Mouse (Mus musculus): ENCODE data around the gene Idh3a. TPM values are rescaled to one million over a fixed set of nuclear protein-coding genes. Genes with fewer than 3 reads are reported as not detected.
A peak's percentile ranks its signal among the peaks of the same experiment; 100 is the strongest.
"Not testable (repeated sequence)": the region's sequence is repeated elsewhere in the genome, so short reads cannot be mapped to it uniquely, and the experiment has no call there.

The Idh3a gene
- polyA plus RNA-seq, 1 experiment from 2014 or later: 376 TPM

DNA sequence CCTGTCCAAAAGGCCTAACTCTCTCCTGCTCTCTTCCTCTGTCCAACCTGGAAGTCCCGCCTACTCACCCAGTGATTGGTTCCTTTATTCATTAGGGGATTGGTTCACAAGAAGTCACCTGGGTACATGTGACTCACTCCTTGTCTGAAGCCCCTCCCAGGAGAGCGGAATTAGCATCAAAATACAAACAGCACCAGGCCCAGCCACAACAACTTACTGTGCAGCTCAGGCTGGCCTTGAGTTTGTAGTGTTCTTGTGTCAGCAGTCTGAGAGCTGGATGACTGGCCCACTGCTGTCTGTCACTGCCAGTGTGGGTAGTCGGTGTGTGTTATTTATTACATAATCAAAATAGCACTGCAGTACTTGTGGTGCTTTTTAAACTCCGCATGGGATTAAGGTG, 7.5 kb downstream of the Idh3a start:
- not testable (repeated sequence) for H3K4me2 ChIP-seq; ATAC-seq (ENCODE audit: extremely low read depth, insufficient number of reproducible peaks, low FRiP score, low TSS enrichment); H3K4me3 ChIP-seq; H3K27me3 ChIP-seq (replicated peaks); H3K9ac ChIP-seq; H3K9me3 ChIP-seq; H3K27ac ChIP-seq (replicated peaks)
- H3K36me3 ChIP-seq: peaks cover 96% of the 10 kb centered on the region
- 78% methylated on average over 4 of the region's 4 CpGs for WGBS
- H3K4me1 ChIP-seq: peaks cover 43% of the 10 kb centered on the region

DNA sequence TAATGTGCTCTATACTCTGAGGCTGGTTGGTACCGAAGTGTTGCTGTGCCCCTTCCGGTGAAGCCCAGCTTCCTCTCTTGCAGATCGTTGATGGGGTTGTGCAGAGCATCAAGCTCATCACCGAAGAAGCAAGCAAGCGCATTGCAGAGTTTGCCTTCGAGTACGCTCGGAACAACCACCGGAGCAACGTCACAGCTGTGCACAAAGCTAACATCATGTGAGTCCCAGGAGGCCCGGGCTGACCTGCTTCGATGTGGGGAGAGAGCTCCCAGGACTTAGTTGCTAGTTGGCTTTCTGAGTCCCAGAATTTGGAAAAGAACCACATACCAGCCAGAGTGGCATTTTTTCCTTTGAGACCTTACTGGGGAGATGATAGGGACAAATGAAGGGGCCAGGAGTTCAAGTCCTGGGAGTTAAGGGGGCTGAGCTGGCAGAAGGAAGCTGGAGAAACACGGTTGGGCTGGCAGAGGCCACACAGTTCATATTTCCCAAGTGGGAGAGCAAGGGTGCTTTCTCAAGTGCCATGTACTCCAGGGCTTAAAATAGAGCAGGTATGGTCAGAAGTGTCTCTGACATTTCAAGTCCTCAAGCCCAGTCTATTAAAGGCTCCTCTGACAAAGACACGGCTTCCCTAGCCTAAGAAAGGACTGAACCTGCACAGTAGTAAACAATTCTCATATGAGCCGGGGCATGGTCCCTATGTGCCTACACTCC, 10.8 kb downstream of the Idh3a start:
- peaks cover 35% of the 10 kb centered on the region for H3K4me1 ChIP-seq
- peak overlapping the region; percentile 28 for H3K9ac ChIP-seq
- peak overlapping the region; percentile 84 for H3K27ac ChIP-seq (replicated peaks)
- H3K4me3 ChIP-seq: no peak overlapping the region
- peak overlapping the region; percentile 27 for H3K4me2 ChIP-seq
- 57% methylated on average over 15 of the region's 15 CpGs for WGBS
- H3K36me3 ChIP-seq: peaks cover 97% of the 10 kb centered on the region
- ATAC-seq (ENCODE audit: extremely low read depth, insufficient number of reproducible peaks, low FRiP score, low TSS enrichment): no peak
- no peaks in the 10 kb centered on the region for H3K9me3 ChIP-seq
- H3K27me3 ChIP-seq (replicated peaks): no peaks in the 10 kb centered on the region

DNA sequence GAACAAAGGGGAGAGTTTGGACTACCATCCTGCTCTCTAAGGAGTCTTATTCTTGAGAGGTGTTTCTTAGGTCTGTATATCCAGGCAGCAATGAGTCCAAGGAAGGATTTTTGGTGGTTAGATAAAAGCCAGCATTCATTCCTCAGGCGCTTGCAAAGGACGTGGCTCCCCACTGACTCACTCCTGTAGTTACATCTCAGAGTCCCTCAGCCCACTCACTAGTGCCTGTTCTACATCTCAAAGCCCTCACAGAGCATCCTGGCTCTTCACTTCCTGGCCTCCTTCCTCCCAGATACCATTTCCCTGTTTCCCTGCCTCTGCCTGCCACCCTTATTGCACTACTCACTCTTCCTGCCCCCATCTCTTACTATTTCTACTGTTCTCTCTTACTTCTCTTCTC, 16.3 kb downstream of the Idh3a start:
- H3K27ac ChIP-seq (replicated peaks): no peak overlapping the region
- peaks cover 7% of the 10 kb centered on the region for H3K4me1 ChIP-seq
- peaks cover 82% of the 10 kb centered on the region for H3K36me3 ChIP-seq
- no peak for ATAC-seq (ENCODE audit: extremely low read depth, insufficient number of reproducible peaks, low FRiP score, low TSS enrichment)
- WGBS: 53% methylated on average over 2 of the region's 2 CpGs
- no peak overlapping the region for H3K9ac ChIP-seq
- no peak overlapping the region for H3K4me2 ChIP-seq
- H3K9me3 ChIP-seq: no peaks in the 10 kb centered on the region
- H3K4me3 ChIP-seq: no peak overlapping the region
- no peaks in the 10 kb centered on the region for H3K27me3 ChIP-seq (replicated peaks)

DNA sequence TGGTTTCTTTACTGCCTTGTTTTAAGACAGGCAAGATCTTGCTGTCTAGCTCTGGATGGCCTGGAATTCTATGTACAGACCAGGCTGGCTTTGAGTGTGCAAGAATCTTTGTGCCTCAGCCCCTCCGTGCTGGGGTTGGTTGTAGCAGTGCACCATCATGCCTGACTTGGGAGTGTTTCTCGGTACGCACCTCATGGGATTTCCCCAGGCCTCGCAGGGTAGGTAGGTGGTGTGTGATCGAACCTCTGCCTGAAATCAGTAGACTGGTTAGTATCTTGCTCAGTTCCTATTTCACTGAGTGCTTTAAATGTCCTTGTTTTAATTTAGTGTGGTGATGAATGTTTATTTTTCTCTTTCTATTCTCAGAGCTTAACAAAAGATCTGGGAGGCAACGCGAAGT, 16.8 kb downstream of the Idh3a start:
- no peaks in the 10 kb centered on the region for H3K9me3 ChIP-seq
- no peaks in the 10 kb centered on the region for H3K27me3 ChIP-seq (replicated peaks)
- H3K27ac ChIP-seq (replicated peaks): no peak overlapping the region
- peaks cover 2% of the 10 kb centered on the region for H3K4me1 ChIP-seq
- H3K4me3 ChIP-seq: no peak overlapping the region
- H3K9ac ChIP-seq: no peak overlapping the region
- WGBS: 84% methylated on average over 7 of the region's 7 CpGs
- H3K4me2 ChIP-seq: no peak overlapping the region
- ATAC-seq (ENCODE audit: extremely low read depth, insufficient number of reproducible peaks, low FRiP score, low TSS enrichment): no peak
- H3K36me3 ChIP-seq: peaks cover 77% of the 10 kb centered on the region

DNA sequence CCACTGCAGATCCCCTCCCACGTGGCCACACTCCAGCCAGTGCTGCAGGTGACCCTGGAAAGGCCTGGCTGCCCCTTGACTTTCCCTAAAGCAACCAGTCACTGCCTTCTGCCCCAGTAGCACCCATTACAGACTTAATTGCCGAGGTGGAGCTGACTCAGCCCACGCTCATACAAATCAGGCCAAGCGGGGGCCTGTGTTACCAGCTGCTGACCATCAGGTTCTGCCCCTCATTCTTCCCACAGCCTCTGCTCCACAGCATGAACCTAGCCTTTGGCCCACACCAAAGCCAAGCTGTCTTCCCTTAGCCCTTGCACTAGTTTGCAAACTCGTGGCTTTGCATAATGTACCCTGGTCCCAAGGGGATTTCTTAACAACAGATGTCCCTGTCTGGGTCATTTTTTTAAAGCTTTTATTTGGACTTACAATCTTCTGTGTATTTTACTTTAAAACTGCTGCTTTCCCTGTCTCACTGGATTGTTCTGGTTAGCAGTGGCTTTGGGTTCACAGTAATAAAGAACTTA, 18.1 kb downstream of the Idh3a start:
- no peaks in the 10 kb centered on the region; the same call in 1 of the 2 replicates for H3K4me1 ChIP-seq
- no peak overlapping the region for H3K27ac ChIP-seq (replicated peaks)
- H3K9ac ChIP-seq: no peak overlapping the region
- H3K9me3 ChIP-seq: no peaks in the 10 kb centered on the region
- H3K4me2 ChIP-seq: no peak overlapping the region
- no peaks in the 10 kb centered on the region for H3K27me3 ChIP-seq (replicated peaks)
- peaks cover 64% of the 10 kb centered on the region for H3K36me3 ChIP-seq
- no peak overlapping the region for H3K4me3 ChIP-seq
- 64% methylated on average over 5 of the region's 5 CpGs for whole genome bisulfite sequencing
- ATAC-seq (ENCODE audit: extremely low read depth, insufficient number of reproducible peaks, low FRiP score, low TSS enrichment): no peak

DNA sequence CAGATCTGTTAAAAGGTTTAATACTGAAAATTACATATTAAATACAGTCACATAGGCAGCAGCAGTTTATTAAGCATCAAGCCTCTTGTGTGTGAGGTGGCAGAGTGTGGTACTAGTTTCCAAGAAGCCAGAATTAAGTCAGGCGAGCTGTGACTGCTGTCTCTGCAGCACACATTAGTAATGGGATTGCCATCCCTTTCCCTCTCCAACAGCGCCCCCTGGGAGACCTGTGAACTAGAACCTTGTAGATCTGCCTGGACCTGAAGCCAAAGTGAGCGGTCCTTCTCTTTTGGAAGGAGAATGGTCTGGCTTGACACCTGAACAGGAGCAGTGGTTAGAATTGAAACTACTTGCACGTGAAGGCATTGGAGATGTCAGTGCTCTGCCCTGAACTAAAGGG, 18.8 kb downstream of the Idh3a start:
- H3K9me3 ChIP-seq: no peaks in the 10 kb centered on the region
- no peak overlapping the region for H3K9ac ChIP-seq
- no peak for ATAC-seq (ENCODE audit: extremely low read depth, insufficient number of reproducible peaks, low FRiP score, low TSS enrichment)
- H3K27me3 ChIP-seq (replicated peaks): no peaks in the 10 kb centered on the region
- H3K36me3 ChIP-seq: peaks cover 57% of the 10 kb centered on the region
- no peak overlapping the region for H3K4me3 ChIP-seq
- no peak overlapping the region for H3K4me2 ChIP-seq
- 58% methylated on average over 4 of the region's 4 CpGs for WGBS
- no peak overlapping the region for H3K27ac ChIP-seq (replicated peaks)
- no peaks in the 10 kb centered on the region; the same call in 1 of the 2 replicates for H3K4me1 ChIP-seq

DNA sequence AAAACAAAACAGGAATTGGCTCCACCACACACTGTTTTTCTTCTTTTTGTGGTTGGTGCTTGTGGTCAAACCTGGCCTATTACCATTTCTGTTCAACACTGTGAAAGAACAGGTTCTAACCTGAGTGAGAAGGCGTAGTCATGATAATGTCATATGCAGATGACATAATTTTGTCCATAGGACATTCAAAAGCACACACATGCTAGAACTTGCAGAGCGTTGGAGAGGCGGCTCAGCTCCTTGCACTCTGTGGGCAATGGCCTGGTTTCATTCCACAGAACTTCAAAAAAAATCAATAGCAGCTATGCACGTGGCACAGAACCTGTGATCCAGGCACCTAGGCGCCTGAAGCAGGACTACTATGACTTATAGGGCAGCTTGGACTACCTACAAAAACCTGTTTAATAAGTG, 26.7 kb downstream of the Idh3a start:
- 75% methylated on average over 5 of the region's 5 CpGs for WGBS
- Histone ChIP-seq H3K4me1 (no peaks in the 10 kb centered on the region), H3K4me2 (no peak overlapping the region), H3K9ac (no peak overlapping the region), H3K27ac (replicated peaks) (no peak overlapping the region), H3K9me3 (no peaks in the 10 kb centered on the region), H3K27me3 (replicated peaks) (no peaks in the 10 kb centered on the region), H3K36me3 (no peaks in the 10 kb centered on the region), H3K4me3 (no peak overlapping the region)
- ATAC-seq (ENCODE audit: extremely low read depth, insufficient number of reproducible peaks, low FRiP score, low TSS enrichment): no peak

DNA sequence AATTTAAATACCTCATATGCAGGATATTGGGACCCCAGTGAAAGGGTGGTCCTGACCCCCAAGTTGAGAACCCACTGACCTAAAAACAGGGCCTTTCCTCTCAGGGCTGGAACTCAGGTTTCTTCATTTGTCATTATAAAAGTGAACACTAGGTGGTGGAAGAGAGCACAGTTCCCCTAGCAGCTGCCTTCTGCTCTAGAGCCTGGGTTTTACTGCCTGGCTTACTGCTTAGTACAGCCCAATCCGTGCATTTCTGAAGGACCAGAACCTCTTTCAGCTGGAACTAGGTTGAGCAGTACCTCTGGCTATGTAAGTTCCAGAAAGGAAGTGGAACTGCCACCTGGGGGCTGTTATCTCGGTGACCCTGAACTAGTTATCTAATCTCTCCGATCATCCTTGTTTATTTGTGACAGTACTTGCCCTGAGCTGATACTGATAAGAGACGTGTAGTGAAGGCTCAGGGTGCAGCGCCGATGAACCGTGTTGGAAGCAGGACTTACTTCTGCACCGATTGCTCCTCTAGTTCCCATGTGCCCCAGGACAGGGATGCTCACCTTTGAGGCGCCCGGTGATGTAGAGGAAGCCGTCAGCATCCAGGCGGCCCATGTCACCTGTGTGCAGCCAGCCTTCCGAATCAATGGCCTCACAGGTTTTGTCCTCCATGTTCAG, 28.2 kb downstream of the Idh3a start:
- Histone ChIP-seq H3K9ac (no peak overlapping the region), H3K4me2 (no peak overlapping the region), H3K27me3 (replicated peaks) (no peaks in the 10 kb centered on the region), H3K9me3 (no peaks in the 10 kb centered on the region), H3K27ac (replicated peaks) (no peak overlapping the region), H3K4me1 (no peaks in the 10 kb centered on the region), H3K4me3 (no peak overlapping the region), H3K36me3 (no peaks in the 10 kb centered on the region)
- WGBS: 46% methylated on average over 13 of the region's 13 CpGs
- ATAC-seq (ENCODE audit: extremely low read depth, insufficient number of reproducible peaks, low FRiP score, low TSS enrichment): no peak

DNA sequence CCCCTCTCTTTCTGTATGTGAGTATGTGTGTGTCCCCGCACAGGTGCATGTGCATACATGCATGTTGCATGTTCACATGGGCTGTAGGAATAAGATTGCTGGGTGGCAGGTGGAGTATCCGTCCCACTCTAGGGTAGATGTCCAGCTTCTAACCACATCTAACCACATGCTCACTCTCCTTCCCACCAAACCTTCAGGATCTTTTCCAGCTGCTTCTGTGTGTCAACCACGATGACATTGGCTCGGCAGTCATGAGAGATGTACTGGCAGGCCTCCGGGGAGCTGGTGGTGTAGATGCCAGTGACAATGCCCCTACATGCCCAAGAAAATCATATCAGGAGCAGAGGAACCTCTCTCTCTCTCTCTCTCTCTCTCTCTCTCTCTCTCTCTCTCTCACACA, 41.1 kb downstream of the Idh3a start:
- H3K4me2 ChIP-seq: no peak overlapping the region
- ATAC-seq (ENCODE audit: extremely low read depth, insufficient number of reproducible peaks, low FRiP score, low TSS enrichment): no peak
- no peaks in the 10 kb centered on the region for H3K4me1 ChIP-seq
- H3K9me3 ChIP-seq: no peaks in the 10 kb centered on the region
- no peaks in the 10 kb centered on the region for H3K27me3 ChIP-seq (replicated peaks)
- no peaks in the 10 kb centered on the region for H3K36me3 ChIP-seq
- no peak overlapping the region for H3K4me3 ChIP-seq
- H3K27ac ChIP-seq (replicated peaks): no peak overlapping the region
- no peak overlapping the region for H3K9ac ChIP-seq
- 80% methylated on average over 5 of the region's 5 CpGs for WGBS

DNA sequence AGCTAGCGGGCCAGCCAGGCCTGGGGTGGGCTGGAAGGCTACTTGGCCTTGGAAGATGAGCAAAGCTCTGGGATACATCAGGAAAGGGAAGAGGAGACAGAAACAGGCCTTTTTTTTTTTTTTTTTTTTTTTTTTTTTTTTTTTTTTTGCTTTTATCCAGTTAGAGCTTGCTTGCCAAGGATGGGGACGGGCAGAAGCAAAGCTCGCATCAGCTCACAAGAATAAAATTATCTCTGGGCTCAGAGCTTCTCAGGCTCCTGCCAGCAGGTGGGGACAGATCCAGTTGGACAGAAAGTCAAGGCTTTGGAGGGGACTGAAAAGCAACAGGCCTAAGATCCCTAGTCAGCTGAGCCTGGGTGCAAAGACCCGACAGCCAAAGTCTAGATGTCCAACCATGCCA, 42.6 kb downstream of the Idh3a start:
- Histone ChIP-seq H3K27ac (replicated peaks) (no peak overlapping the region), H3K9me3 (no peaks in the 10 kb centered on the region), H3K4me3 (no peak overlapping the region), H3K27me3 (replicated peaks) (no peaks in the 10 kb centered on the region), H3K4me2 (no peak overlapping the region), H3K9ac (no peak overlapping the region), H3K36me3 (no peaks in the 10 kb centered on the region), H3K4me1 (peaks cover 3% of the 10 kb centered on the region; the same call in 1 of the 2 replicates)
- WGBS: 77% methylated on average over 4 of the region's 4 CpGs
- no peak for ATAC-seq (ENCODE audit: extremely low read depth, insufficient number of reproducible peaks, low FRiP score, low TSS enrichment)

DNA sequence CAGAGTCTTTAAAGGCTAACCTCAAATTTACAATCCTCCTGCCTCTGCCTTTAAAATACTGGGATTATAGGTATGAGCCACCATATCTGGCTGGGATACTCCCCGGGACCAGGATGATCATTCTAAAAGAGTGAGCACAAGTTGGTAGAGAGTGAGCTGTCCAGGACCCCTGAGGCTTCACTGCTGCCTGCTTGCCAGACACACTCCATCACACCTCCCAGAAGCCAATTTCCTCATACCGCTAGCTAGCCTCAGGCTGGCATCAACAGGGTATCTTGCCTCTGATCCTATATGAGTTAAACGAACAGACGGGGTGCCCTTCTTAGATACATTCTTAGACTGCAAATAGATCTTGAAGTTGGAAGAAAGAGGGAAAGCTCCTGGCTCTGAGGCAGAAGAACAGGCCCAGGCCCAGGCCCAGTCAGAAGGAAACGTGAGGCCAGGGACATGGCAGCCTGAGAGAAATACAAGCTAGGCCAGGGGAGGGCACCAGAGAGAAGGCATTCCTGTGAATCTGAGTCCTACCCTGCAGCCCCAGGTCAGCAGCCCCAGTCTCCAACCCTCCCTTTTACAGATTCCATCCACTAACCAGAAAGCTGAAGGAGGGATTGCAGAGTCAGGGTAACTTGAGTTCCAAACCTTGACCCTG, 43.6 kb downstream of the Idh3a start:
- ATAC-seq (ENCODE audit: extremely low read depth, insufficient number of reproducible peaks, low FRiP score, low TSS enrichment): no peak
- H3K4me1 ChIP-seq: peaks cover 11% of the 10 kb centered on the region
- no peaks in the 10 kb centered on the region for H3K27me3 ChIP-seq (replicated peaks)
- no peaks in the 10 kb centered on the region for H3K9me3 ChIP-seq
- no peak overlapping the region for H3K4me2 ChIP-seq
- 78% methylated on average over 5 of the region's 5 CpGs for WGBS
- H3K36me3 ChIP-seq: no peaks in the 10 kb centered on the region
- H3K27ac ChIP-seq (replicated peaks): no peak overlapping the region
- no peak overlapping the region for H3K9ac ChIP-seq
- H3K4me3 ChIP-seq: no peak overlapping the region

All from heart, embryonic 13.5 days (tissue).